Mouse (Mus musculus) gastrocnemius, adult 2 months (tissue): ENCODE data around the gene Lmtk3. TPM values are rescaled to one million over a fixed set of nuclear protein-coding genes. Genes with fewer than 3 reads are reported as not detected.

Source experiments
- DNase-seq: peaks from one replicate; pipeline ENCODE4 v3.0.0; 2022
- H3K27ac ChIP-seq: fragments of 200-600 bp; 2 replicates; pipeline ENCODE4 v1.8.1; 2022; ENCODE audit warnings: mild to moderate bottlenecking
- H3K4me3 ChIP-seq: fragments of 200-600 bp; 2 replicates; pipeline ENCODE4 v1.8.1; 2022; ENCODE audit warnings: mild to moderate bottlenecking, moderate library complexity
- CTCF ChIP-seq: fragments of 200-600 bp; IDR thresholded peaks from 2 replicates; pipeline ENCODE4 v1.8.1; 2022; ENCODE audit warnings: antibody characterized with exemption, mild to moderate bottlenecking, moderate library complexity
- intact Hi-C: fragments of 180-260 bp; cut with DNase I; formaldehyde crosslinking; loops from one replicate; pipeline ENCODE4 v1.15.1; 2025
- total RNA-seq, 2 experiments: library from RNA; stranded (reverse); gene quantifications; 2 replicates each; pipeline ENCODE4 v1.2.3; 2021

Lmtk3 gene
- total RNA-seq, 2 experiments from 2014 or later, result 0.06 TPM; not detected in 1

DNA sequence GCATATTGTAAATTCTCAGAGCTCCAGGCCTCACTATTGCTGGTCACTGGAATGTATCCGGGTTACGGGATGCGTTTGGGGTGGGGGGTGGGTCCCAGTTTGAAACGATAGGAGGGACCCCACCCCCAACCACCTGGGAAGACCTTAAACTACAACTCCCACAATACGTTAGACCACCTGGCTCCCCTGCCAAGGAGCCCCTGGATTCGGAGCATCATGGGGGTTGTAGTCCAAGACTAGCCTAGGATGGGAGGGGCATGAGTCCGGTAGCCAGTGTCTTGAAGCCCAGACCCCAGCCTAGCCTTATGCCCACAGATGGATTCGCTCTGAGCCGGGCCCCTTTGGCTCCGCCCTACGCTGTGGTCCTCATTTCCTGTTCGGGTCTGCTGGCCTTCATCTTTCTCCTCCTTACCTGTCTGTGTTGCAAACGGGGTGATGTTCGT is 2.6 kb downstream of the Lmtk3 start:
- Histone ChIP-seq H3K27ac (no peak overlapping the region), H3K4me3 (peak overlapping the region; percentile 50; the same call in 1 of the 2 replicates)
- intact Hi-C loops, result no loop called here
- DNase-seq, result no peak
- TF ChIP-seq CTCF, result no peak

DNA sequence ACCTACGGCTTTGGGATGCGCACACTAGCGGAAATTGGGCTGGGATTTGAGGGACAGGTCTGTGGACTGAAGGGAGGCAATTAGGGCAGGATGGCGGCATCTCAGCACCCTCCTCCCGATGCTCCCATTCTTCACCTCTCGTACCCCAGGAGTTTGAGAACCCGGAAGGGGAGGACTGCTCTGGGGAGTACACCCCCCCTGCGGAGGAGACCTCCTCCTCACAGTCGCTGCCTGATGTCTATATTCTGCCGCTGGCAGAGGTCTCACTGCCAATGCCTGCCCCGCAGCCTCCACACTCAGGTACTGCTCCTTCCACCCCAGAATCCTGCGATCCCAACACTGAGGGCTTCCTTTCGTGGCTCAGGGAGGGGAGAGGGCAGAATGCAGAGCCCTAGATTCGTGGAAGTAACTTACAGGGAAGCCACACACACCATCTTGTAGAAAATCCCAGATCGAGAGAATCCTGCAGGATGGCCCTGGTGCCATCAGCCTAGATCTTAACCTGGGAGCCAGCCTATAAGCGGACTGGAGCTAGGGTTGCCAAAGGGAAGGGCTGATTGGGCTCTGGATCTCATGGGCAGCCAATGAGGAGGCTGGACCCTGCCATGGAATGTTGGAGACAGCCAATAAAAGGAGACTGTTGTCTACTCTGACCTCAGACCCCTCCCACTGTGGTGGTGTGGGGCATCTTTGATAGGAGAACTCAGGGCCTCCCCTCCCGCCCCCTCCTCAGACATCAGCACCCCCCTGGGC is 3.3 kb downstream of the Lmtk3 start:
- no peak for TF ChIP-seq CTCF
- intact Hi-C loops, result no loop called here

GRCm38 (mm10) chr7:45787642-45788041 is 4.1 kb downstream of the Lmtk3 start:
- intact Hi-C loops, result no loop called here
- TF ChIP-seq CTCF, result no peak
- Histone ChIP-seq H3K27ac (no peak overlapping the region), H3K4me3 (no peak overlapping the region)
- DNase-seq, result no peak

More for the DNA sequence above, 3.3 kb downstream of the Lmtk3 start:
- DNase-seq, result no peak
- Histone ChIP-seq H3K27ac (no peak overlapping the region), H3K4me3 (no peak overlapping the region)

DNA sequence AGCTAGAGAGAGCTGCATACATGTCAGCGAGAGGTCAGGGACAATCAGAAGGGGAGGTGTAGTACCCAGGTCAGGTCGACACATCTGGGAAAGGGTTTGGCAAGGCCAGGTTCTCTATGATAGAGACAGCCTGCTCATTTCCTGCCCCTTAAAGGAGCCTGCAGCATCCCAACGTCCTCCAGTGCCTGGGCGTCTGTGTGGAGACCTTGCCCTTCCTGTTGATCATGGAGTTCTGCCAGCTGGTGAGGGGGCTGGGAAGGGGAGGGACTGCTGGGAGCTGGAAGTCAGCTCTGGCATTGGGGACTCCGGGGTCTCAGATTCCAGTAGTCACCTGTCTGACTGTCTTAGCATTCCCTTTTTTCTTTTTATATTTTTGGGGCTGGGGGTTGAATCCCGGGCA is 7.2 kb downstream of the Lmtk3 start:
- H3K27ac ChIP-seq, result no peak overlapping the region
- intact Hi-C loops, result no loop called here
- no peak for TF ChIP-seq CTCF
- H3K4me3 ChIP-seq, result no peak overlapping the region
- no peak for DNase-seq

- H3K27ac ChIP-seq, result no peak overlapping the region
- no peak for DNase-seq
- no peak overlapping the region for H3K4me3 ChIP-seq
- TF ChIP-seq CTCF, result no peak
- intact Hi-C loops, result no loop called here
Observed at GRCm38 (mm10) chr7:45791756-45792490, 8.4 kb downstream of the Lmtk3 start.

DNA sequence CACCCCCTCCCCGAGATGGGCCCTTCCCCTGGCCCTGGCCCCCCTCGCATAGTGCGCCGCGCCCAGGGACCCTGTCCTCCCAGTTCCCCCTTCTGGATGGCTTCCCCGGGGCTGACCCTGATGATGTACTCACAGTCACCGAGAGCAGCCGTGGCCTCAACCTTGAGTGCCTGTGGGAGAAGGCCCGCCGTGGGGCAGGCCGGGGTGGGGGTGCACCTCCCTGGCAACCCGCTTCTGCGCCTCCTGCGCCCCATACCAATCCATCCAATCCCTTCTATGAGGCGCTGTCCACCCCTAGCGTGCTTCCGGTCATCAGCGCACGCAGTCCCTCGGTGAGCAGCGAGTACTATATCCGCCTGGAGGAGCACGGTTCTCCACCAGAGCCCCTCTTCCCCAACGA is 9.7 kb downstream of the Lmtk3 start:
- Histone ChIP-seq H3K4me3 (no peak overlapping the region), H3K27ac (no peak overlapping the region)
- intact Hi-C loops, result no loop called here
- DNase-seq, result no peak
- no peak for TF ChIP-seq CTCF

DNA sequence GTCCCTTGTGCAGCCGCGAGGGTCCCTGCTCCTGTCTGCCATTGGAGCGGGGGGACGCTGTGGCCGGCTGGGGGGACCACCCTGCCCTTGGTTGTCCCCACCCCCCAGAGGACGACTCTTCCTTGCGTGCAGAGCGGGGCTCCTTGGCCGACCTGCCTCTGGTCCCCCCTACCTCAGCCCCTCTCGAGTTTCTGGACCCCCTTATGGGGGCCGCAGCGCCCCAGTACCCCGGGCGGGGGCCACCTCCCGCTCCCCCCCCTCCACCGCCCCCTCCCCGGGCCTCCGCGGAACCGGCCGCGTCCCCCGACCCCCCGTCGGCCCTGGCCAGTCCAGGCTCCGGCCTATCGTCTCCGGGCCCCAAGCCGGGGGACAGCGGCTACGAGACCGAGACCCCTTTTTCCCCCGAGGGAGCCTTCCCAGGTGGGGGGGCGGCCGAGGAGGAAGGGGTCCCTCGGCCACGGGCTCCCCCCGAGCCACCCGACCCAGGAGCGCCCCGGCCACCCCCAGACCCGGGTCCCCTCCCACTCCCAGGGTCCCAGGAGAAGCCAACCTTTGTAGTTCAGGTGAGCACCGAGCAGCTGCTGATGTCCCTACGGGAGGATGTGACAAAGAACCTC is 10.5 kb downstream of the Lmtk3 start:
- no peak overlapping the region for H3K27ac ChIP-seq
- no peak for DNase-seq
- no peak overlapping the region for H3K4me3 ChIP-seq
- TF ChIP-seq CTCF, result no peak
- intact Hi-C loops, result no loop called here

DNA sequence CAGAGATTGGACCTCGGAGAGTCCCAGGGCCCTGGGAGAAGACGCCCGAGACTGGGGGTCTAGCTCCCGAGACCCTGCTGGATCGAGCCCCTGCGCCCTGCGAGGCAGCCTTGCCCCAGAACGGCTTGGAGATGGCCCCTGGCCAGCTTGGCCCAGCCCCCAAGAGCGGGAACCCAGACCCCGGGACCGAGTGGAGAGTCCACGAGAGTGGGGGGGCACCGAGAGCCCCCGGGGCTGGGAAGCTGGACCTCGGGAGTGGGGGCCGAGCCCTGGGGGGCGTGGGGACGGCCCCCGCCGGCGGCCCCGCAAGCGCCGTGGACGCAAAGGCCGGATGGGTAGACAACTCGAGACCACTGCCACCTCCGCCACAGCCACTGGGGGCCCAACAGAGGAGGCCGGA is 11.4 kb downstream of the Lmtk3 start:
- no peak overlapping the region for H3K27ac ChIP-seq
- intact Hi-C loops, result no loop called here
- H3K4me3 ChIP-seq, result no peak overlapping the region
- no peak for TF ChIP-seq CTCF
- no peak for DNase-seq

DNA sequence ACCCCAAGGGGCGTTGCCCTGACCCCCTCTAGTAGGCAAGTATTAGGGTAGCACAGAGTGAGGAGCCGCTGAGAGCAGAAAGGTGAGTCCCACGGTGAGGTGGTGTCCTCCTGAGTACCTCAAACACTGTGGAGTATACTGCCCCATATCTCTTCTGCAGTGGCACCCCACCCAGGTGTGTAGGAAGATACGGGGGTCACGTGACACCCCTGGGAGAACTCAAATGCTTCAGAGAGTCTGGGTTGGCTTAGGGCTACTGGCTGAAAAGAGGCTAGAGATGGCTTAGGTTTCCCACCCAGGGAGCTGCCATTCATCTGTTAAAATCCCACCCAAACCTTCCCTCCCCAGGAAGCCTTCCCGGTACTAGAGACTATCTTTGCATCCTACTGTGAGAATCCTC is 13.4 kb downstream of the Lmtk3 start:
- no peak overlapping the region for H3K4me3 ChIP-seq
- H3K27ac ChIP-seq, result no peak overlapping the region
- no peak for TF ChIP-seq CTCF
- intact Hi-C loops, result no loop called here
- no peak for DNase-seq

DNA sequence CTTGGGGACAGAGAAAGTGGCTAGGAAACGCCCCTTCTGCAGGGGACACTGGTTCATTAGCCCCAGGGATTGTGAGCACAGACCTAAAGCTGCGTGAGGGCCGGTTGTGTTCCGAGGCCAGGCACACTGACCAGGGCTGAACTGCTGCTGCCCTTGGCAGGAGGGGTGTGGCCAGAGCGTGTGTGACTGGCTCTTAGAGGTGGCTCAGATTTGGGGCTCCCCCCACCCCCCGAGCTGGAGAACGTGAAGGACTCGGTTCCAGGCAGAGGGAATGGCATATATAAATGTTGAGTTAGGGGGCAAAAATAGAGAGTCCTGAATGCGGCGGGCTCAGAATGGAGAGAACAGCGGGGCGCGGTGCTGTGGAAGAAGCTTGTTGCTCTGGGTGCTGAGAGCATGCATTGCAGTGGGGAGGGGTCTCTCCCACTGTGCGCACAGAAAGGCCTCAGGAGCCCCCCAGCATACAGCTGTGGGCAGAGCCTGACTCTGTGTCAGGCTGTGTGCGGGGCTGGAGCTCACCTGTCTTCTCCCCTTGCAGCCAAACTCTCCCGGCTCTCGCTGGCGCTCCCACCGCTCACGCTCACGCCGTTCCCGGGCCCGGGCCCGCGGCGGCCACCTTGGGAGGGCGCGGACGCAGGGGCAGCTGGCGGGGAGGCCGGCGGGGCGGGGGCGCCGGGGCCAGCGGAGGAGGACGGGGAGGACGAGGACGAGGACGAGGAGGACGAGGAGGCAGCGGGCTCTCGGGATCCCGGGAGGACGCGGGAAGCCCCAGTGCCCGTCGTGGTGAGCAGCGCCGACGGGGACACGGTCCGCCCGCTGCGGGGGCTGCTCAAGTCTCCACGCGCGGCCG is 14.3 kb downstream of the Lmtk3 start:
- intact Hi-C loops, result no loop called here
- H3K4me3 ChIP-seq, result peak overlapping the region; percentile 74
- H3K27ac ChIP-seq, result no peak overlapping the region
- no peak for TF ChIP-seq CTCF
- no peak for DNase-seq

DNA sequence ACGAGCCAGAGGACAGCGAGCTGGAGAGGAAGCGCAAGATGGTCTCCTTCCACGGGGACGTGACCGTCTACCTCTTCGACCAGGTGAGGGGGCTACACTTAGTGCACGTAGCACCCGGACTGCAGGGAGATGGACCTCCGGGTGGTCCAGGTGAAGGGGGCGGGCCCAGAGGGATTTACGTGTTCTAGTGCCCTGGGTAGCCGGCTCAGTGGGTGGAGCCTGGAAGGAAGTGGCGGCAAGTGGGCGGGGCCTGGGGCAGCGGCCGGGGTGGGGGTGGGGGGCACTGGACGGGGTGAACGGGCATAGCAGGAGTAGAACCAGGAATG is 14.9 kb downstream of the Lmtk3 start:
- intact Hi-C loops, result no loop called here

GRCm38 (mm10) chr7:45798931-45799330 is 15.4 kb downstream of the Lmtk3 start:
- intact Hi-C loops, result no loop called here
- Histone ChIP-seq H3K4me3 (peak overlapping the region; percentile 74), H3K27ac (no peak overlapping the region)
- TF ChIP-seq CTCF, result no peak
- DNase-seq, result no peak

More for the DNA sequence above, 14.9 kb downstream of the Lmtk3 start:
- no peak for TF ChIP-seq CTCF
- Histone ChIP-seq H3K4me3 (peak overlapping the region; percentile 74), H3K27ac (no peak overlapping the region)
- DNase-seq, result no peak

- no peak for DNase-seq
- Histone ChIP-seq H3K27ac (no peak overlapping the region), H3K4me3 (peak overlapping the region; percentile 69; the same call in 1 of the 2 replicates)
- intact Hi-C loops, result no loop called here
- TF ChIP-seq CTCF, result no peak
Observed at GRCm38 (mm10) chr7:45800001-45800400, 16.5 kb downstream of the Lmtk3 start.
